Mouse (Mus musculus): ENCODE measurements around the gene Fam160b1. TPM values are rescaled to one million over a fixed set of nuclear protein-coding genes. Genes with fewer than 3 reads are reported as not detected.

Gene Fam160b1
- polyA plus RNA-seq, 1 experiment from 2014 or later, result 12.8 TPM

DNA sequence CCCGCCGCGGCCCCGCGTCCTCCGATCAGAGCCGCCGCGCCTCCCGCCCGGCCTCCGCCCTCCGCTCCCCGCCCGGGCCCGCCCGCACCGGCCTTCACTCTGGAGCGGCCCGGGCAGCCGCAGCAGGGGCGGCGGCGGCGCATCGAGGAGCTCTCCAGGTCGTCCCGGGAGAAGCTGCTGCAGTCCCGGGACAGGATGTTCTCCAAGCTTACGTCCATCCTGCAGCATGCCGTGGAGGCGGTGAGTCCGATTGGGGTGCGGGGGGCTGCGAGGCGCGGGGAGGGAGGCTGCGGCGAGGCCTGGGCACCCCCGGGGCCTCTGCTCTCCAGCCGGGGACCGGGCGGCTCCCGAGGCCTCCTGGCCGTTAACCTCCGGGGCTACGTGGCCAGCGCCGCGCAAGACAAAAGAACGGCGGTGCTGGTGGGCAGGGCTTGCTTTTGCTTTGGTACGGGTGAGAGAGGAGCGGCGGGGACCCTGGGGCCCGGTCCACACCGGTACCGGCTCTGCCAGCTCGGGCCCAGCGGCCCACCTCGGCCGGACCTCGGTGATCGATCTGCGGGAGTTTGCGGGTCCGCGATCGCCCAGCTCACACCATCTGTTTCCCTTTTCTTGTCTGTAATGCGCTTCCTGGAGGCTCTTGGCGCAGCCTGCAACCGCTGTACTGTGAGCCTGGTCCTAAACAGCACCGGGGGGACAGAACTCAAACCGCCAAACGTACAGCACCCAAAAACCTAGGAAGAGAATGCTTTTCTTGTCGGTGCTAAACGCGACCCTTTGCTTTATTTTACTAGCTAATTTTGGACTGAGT lies 855 bp downstream of the Fam160b1 start:
- under 1% methylated on average over 77 of the region's 78 CpGs for WGBS
- no peaks in the 10 kb centered on the region for H3K36me3 ChIP-seq
- peak overlapping the region; percentile 72 for H3K4me2 ChIP-seq (replicated peaks)
- peak overlapping the region; percentile 100 for H3K9ac ChIP-seq
- peak overlapping the region; percentile 98 for H3K4me3 ChIP-seq (replicated peaks)
- H3K27ac ChIP-seq, result peak overlapping the region; percentile 98
- H3K4me1 ChIP-seq (replicated peaks), result peaks cover 48% of the 10 kb centered on the region
- H3K9me3 ChIP-seq, result no peaks in the 10 kb centered on the region
- ATAC-seq, result peak; percentile 80
- H3K27me3 ChIP-seq (replicated peaks), result no peaks in the 10 kb centered on the region

GRCm38 (mm10) chr19:57361939-57362307 lies 1.4 kb downstream of the Fam160b1 start:
- H3K9ac ChIP-seq, result peak overlapping the region; percentile 100
- ATAC-seq, result no peak
- H3K27me3 ChIP-seq (replicated peaks), result no peaks in the 10 kb centered on the region
- H3K4me3 ChIP-seq (replicated peaks), result peak overlapping the region; percentile 98
- H3K4me1 ChIP-seq (replicated peaks), result peaks cover 47% of the 10 kb centered on the region
- H3K9me3 ChIP-seq, result no peaks in the 10 kb centered on the region
- peak overlapping the region; percentile 72 for H3K4me2 ChIP-seq (replicated peaks)
- peak overlapping the region; percentile 98 for H3K27ac ChIP-seq
- no peaks in the 10 kb centered on the region for H3K36me3 ChIP-seq
- 21% methylated on average over 3 of the region's 3 CpGs for WGBS

DNA sequence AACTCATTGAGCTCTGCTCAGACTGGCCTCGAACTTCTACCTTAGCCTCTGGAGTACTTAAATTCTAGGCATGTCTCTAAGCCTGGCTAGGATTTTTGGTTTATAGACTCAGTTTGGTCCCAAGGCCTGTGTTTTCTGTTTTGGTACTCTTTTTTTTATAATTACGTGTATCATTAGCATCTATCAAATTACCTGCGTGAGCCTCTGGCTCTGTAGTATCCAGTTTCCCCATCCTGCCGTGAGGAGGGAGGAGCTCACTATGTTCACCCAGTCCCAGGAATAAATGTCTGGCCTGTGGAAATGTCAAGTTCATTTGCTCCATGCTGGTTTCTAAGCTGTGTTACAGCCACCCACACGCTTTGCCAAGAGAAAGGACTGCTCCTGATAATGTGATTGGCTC lies 2.1 kb downstream of the Fam160b1 start:
- H3K9ac ChIP-seq, result no peak overlapping the region
- H3K4me3 ChIP-seq (replicated peaks), result peak overlapping the region; percentile 19
- 35% methylated on average over 5 of the region's 5 CpGs for WGBS
- no peaks in the 10 kb centered on the region for H3K36me3 ChIP-seq
- no peaks in the 10 kb centered on the region for H3K27me3 ChIP-seq (replicated peaks)
- H3K9me3 ChIP-seq, result no peaks in the 10 kb centered on the region
- no peak for ATAC-seq
- H3K4me1 ChIP-seq (replicated peaks), result peaks cover 53% of the 10 kb centered on the region
- peak overlapping the region; percentile 49 for H3K4me2 ChIP-seq (replicated peaks)
- no peak overlapping the region for H3K27ac ChIP-seq

DNA sequence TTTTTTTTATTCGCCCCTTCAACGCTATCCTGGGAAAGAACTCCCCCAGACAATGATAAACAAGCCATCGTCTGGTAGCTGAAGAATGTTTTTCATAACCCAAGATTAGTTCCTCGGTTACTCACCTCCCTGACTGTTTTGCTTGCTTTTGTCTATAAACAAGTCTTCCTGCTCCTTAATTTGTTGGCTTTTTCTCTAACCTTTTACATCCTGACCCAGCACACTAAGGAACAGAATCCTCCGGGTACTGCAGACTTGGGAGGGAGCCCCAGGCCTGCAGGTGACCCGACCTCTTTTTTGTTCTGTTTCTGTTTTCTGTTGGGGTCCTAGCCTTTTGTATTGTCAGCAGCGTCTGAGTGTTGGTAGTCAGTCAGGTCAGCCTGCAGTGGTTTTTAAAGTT lies 2.6 kb downstream of the Fam160b1 start:
- no peaks in the 10 kb centered on the region for H3K9me3 ChIP-seq
- no peak overlapping the region for H3K27ac ChIP-seq
- H3K9ac ChIP-seq, result peak overlapping the region; percentile 23; the same call in 1 of the 2 replicates
- peak overlapping the region; percentile 49 for H3K4me2 ChIP-seq (replicated peaks)
- H3K36me3 ChIP-seq, result no peaks in the 10 kb centered on the region
- WGBS, result 16% methylated on average over 7 of the region's 7 CpGs
- H3K4me3 ChIP-seq (replicated peaks), result peak overlapping the region; percentile 19
- no peak for ATAC-seq
- H3K4me1 ChIP-seq (replicated peaks), result peaks cover 52% of the 10 kb centered on the region
- no peaks in the 10 kb centered on the region for H3K27me3 ChIP-seq (replicated peaks)

- no peak for ATAC-seq
- H3K27ac ChIP-seq, result no peak overlapping the region
- H3K27me3 ChIP-seq (replicated peaks), result no peaks in the 10 kb centered on the region
- WGBS, result 88% methylated on average over 7 of the region's 7 CpGs
- peak overlapping the region; percentile 49 for H3K4me2 ChIP-seq (replicated peaks)
- H3K4me3 ChIP-seq (replicated peaks), result 0 out of 2 replicates have a peak overlapping the region, but pooled peaks have one; percentile 19
- H3K36me3 ChIP-seq, result peaks cover under 1% of the 10 kb centered on the region; the same call in 1 of the 2 replicates
- H3K9ac ChIP-seq, result peak overlapping the region; percentile 23; the same call in 1 of the 2 replicates
- no peaks in the 10 kb centered on the region for H3K9me3 ChIP-seq
- peaks cover 47% of the 10 kb centered on the region for H3K4me1 ChIP-seq (replicated peaks)
Observed at GRCm38 (mm10) chr19:57363538-57363937, 3.1 kb downstream of the Fam160b1 start.

DNA sequence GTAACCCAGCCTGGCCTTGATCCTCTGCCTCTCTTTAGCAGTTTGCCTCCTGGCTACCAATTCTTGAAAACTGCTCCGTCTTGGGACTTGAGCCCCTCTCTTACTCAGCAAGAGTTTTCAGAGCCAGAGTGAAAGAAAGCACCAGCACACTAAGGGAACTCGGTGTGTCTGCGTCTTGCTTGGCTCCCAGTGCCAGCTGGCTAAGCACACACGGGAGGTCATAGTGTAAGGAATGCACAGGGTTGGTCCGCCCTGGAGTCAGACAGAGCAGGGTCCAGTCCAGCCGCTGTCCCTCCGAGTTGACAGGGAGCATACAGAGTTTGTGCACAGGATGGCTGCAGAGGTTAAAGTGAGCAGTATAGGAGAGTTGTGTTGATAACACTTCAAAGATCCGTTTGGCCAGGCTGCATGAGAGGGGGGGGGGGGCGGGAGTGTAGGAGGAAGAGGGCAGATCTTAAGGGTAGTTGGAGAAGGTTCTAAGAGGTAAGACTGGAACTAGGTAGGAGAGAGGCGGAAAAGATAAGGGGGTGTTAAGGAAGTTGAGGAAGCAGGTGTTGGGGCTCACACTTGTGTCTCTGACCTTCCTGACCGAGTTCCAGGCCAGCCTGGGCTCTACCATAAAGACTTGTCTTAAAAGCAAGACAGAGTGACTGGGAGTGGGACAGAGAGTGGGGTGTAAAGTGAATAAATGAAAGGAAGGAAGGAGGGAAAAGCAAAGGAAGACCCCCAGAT lies 4.6 kb downstream of the Fam160b1 start:
- H3K36me3 ChIP-seq, result peaks cover 4% of the 10 kb centered on the region; the same call in 1 of the 2 replicates
- peaks cover 41% of the 10 kb centered on the region for H3K4me1 ChIP-seq (replicated peaks)
- no peaks in the 10 kb centered on the region for H3K9me3 ChIP-seq
- WGBS, result 28% methylated on average over 10 of the region's 11 CpGs
- H3K27me3 ChIP-seq (replicated peaks), result no peaks in the 10 kb centered on the region
- no peak for ATAC-seq
- no peak overlapping the region for H3K4me3 ChIP-seq (replicated peaks)
- H3K27ac ChIP-seq, result peak overlapping the region; percentile 38
- 0 out of 2 replicates have a peak overlapping the region, but pooled peaks have one; percentile 0 for H3K9ac ChIP-seq
- peak overlapping the region; percentile 15 for H3K4me2 ChIP-seq (replicated peaks)

- Histone ChIP-seq H3K4me3 (replicated peaks) (no peak overlapping the region), H3K4me1 (replicated peaks) (peaks cover 41% of the 10 kb centered on the region), H3K9ac (no peak overlapping the region), H3K27me3 (replicated peaks) (no peaks in the 10 kb centered on the region), H3K36me3 (peaks cover 9% of the 10 kb centered on the region), H3K27ac (0 out of 2 replicates have a peak overlapping the region, but pooled peaks have one; percentile 40), H3K9me3 (no peaks in the 10 kb centered on the region), H3K4me2 (replicated peaks) (no peak overlapping the region; the same call in 1 of the 2 replicates)
- WGBS, result 57% methylated on average over 8 of the region's 8 CpGs
- no peak for ATAC-seq
Observed at GRCm38 (mm10) chr19:57366007-57366406, 5.5 kb downstream of the Fam160b1 start.

GRCm38 (mm10) chr19:57366626-57367025 lies 6.1 kb downstream of the Fam160b1 start:
- H3K4me3 ChIP-seq (replicated peaks), result no peak overlapping the region
- peaks cover 10% of the 10 kb centered on the region for H3K36me3 ChIP-seq
- H3K27me3 ChIP-seq (replicated peaks), result no peaks in the 10 kb centered on the region
- H3K4me1 ChIP-seq (replicated peaks), result peaks cover 41% of the 10 kb centered on the region
- H3K4me2 ChIP-seq (replicated peaks), result no peak overlapping the region
- WGBS, result 64% methylated on average over 5 of the region's 5 CpGs
- H3K27ac ChIP-seq, result no peak overlapping the region
- H3K9ac ChIP-seq, result no peak overlapping the region
- no peak for ATAC-seq
- H3K9me3 ChIP-seq, result no peaks in the 10 kb centered on the region

GRCm38 (mm10) chr19:57367201-57367600 lies 6.7 kb downstream of the Fam160b1 start:
- no peak overlapping the region for H3K9ac ChIP-seq
- WGBS, result 62% methylated on average over 4 of the region's 4 CpGs
- H3K9me3 ChIP-seq, result no peaks in the 10 kb centered on the region
- peak; percentile 69 for ATAC-seq
- H3K27ac ChIP-seq, result no peak overlapping the region
- no peaks in the 10 kb centered on the region for H3K27me3 ChIP-seq (replicated peaks)
- no peak overlapping the region for H3K4me3 ChIP-seq (replicated peaks)
- H3K36me3 ChIP-seq, result peaks cover 11% of the 10 kb centered on the region
- peaks cover 41% of the 10 kb centered on the region for H3K4me1 ChIP-seq (replicated peaks)
- no peak overlapping the region for H3K4me2 ChIP-seq (replicated peaks)

DNA sequence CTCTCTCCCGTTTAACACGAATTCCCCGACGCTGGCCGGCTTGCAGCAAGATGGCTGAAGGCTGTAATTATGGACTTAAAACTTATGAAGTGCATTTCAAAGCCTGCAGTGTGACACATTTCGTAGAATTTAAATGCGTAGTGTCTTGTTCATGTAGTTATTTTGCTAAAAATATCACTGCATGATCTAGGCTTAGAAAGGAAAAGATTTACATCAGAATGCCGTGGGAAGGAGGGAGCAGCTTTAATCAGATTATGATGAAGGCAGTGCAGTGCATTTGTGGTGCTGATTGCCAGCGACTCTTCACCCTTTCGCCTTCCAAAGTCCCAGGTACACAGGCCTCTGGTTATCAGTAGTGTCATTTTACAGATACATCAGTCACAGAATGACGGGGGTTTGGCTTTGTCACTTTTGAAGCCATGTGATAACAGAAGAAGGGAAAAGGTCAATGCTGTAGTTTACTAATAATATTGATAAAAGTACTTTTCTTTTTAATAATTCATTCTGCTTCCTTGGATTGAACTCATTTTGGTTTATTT lies 7.4 kb downstream of the Fam160b1 start:
- Histone ChIP-seq H3K36me3 (peaks cover 17% of the 10 kb centered on the region), H3K4me1 (replicated peaks) (peaks cover 36% of the 10 kb centered on the region), H3K27me3 (replicated peaks) (no peaks in the 10 kb centered on the region), H3K27ac (peak overlapping the region; percentile 57), H3K4me3 (replicated peaks) (no peak overlapping the region), H3K9me3 (no peaks in the 10 kb centered on the region), H3K9ac (no peak overlapping the region), H3K4me2 (replicated peaks) (no peak overlapping the region)
- 71% methylated on average over 11 of the region's 11 CpGs for WGBS
- no peak for ATAC-seq

- H3K4me3 ChIP-seq (replicated peaks), result no peak overlapping the region
- no peak overlapping the region for H3K4me2 ChIP-seq (replicated peaks)
- no peaks in the 10 kb centered on the region for H3K9me3 ChIP-seq
- peaks cover 55% of the 10 kb centered on the region for H3K36me3 ChIP-seq
- WGBS, result 73% methylated on average over 8 of the region's 8 CpGs
- no peak overlapping the region for H3K27ac ChIP-seq
- H3K27me3 ChIP-seq (replicated peaks), result no peaks in the 10 kb centered on the region
- H3K4me1 ChIP-seq (replicated peaks), result 0 out of 2 replicates have a peak, but pooled peaks cover 3% of the 10 kb centered on the region
- H3K9ac ChIP-seq, result no peak overlapping the region
- no peak for ATAC-seq
Observed at GRCm38 (mm10) chr19:57373276-57373811, 12.9 kb downstream of the Fam160b1 start.

DNA sequence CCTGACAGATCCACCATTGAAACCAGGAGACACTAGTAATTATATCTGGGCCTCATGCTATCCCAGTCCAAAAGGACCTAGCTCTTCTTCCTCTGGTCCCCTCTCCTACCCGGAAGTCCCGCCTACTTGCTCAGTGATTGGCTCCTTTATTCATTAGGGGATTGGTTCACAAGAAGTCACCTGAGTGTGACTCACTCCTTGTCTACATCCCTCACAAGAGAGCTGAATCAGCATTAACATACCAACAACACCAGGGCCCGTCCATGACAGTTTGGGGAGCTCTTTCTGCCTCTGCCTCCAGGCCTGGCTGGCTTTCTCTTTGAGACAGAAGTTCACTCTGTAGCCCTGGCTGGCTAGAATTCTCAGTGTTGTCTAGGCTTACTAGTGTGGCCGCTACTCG lies 14.7 kb downstream of the Fam160b1 start:
- H3K9ac ChIP-seq, result no peak overlapping the region
- ATAC-seq, result no peak
- peaks cover 63% of the 10 kb centered on the region for H3K36me3 ChIP-seq
- H3K27ac ChIP-seq, result no peak overlapping the region
- 89% methylated on average over 5 of the region's 5 CpGs for WGBS
- no peaks in the 10 kb centered on the region for H3K27me3 ChIP-seq (replicated peaks)
- no peak overlapping the region for H3K4me3 ChIP-seq (replicated peaks)
- H3K9me3 ChIP-seq, result no peaks in the 10 kb centered on the region
- no peaks in the 10 kb centered on the region for H3K4me1 ChIP-seq (replicated peaks)
- no peak overlapping the region for H3K4me2 ChIP-seq (replicated peaks)
